Mouse (Mus musculus): ENCODE measurements at regions not wholly inside any gene's neighbourhood (a gene's known extent, or its start where the extent isn't known, plus 50 kb on each side); places are given as distances from the start of the nearest gene placed in this dataset.

DNA sequence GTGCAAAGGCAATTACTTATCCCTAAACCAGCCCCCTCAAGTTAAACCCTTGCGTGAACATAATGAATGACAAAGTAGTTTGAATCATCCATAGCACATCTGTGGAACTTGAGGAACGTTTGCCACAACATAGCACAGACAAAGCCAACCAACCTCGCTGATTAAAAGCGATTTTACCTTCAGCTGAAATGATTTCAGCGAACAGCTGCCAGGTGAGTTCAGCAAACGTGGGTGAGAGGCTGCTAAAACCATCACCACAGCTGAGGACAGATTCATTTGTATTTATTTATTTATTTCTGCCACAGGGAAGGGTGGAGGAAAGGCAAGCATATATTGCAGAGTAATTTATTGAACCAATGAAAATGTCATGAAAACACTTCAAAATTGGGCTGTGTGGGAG, 704.4 kb downstream of the Kcna4 start:
- TF ChIP-seq CTCF (IDR thresholded peaks at IDR 0.05; ENCODE audit: low read depth, low read length) (no peak), TAL1 (conservative IDR thresholded peaks at IDR 0.05; ENCODE audit: low read depth, low read length) (no peak)

Measured in G1E (cell line).